Mouse (Mus musculus) left cerebral cortex, postnatal 36 days (tissue): ENCODE data around the gene Htr1f. TPM values are rescaled to one million over a fixed set of nuclear protein-coding genes. Genes with fewer than 3 reads are reported as not detected.
"Not testable (repeated sequence)": the region's sequence is repeated elsewhere in the genome, so short reads cannot be mapped to it uniquely, and the experiment has no call there.

Experiments used
- DNase-seq, 2 experiments: peaks; one replicate each; pipeline ENCODE4 v3.0.0; 2021 to 2022; ENCODE audit warnings: low spot score in 2 of 2, mixed read lengths in 1 of 2
- intact Hi-C: fragments of 180-260 bp; cut with DNase I; formaldehyde crosslinking; loops from one replicate; pipeline ENCODE4 v1.15.1; 2025
- total RNA-seq, 2 experiments: library from RNA; stranded (reverse); gene quantifications; 2 replicates each; pipeline ENCODE4 v1.2.3; 2021

Htr1f gene
- 1 to 10 TPM; 6.7 to 7.5 TPM for total RNA-seq

DNA sequence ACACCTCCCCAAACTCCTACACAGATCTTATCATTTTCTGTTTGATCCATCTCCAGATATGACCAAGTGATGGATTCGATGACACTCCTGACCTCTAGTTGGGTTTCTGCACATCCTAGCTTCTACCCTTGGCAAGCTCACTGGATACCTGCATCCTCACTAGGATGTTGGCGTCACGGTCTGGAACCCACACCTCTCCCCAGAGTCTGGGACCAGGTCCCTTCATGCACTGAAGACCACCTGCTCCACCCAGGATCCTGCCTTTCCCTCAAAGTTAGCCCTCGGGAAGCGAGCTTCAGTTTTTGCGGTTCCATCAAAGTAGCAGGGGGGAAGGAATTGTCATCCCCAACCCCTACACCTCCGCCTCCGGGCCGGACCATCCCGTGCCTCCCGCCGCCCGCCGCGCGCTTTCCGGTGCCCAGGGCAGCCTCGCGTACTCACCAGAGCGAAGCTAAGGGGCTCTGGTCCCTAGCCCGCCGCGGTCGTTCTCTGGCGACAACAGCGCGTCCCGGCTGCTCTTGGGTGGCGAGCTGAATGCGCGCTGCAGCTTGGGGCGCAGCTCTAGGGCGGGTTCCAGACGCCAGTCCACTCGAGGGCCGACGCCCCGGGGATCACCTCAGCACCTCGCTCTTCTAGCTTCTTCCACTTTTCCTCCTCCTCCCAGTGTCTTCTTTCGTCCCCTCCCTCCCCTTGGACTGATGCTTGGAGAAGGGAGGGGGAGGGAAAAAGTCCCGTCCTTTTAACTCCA is at the start of gene Htr1f:
Gene Htr1f (minus strand): TSS at position 671 of the 748 bp plus-strand sequence.
- peak in 1 of 2 experiments; percentile 17 for DNase-seq
- intact Hi-C loops, result no loop called here

DNA sequence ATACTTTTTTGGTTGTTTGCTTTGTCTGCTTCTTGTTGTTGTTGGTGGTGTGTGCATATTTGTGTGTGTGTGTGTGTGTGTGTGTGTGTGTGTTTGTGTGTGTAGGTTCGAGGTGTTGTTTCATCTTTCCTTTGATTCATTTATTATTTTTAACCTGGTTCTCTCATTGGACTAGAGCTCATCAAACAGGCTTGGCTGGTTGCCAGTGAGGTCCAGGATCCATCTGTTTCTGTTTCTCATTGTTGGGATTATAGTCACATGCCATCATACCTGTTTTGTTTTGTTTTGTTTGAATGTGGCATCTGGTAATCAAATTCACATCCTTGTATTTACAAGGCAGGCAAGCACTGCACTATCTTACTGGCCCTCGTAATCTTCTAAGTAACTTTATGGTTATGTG is 34.1 kb upstream of the Htr1f start:
- no peak for DNase-seq
- intact Hi-C loops, result no loop called here

DNA sequence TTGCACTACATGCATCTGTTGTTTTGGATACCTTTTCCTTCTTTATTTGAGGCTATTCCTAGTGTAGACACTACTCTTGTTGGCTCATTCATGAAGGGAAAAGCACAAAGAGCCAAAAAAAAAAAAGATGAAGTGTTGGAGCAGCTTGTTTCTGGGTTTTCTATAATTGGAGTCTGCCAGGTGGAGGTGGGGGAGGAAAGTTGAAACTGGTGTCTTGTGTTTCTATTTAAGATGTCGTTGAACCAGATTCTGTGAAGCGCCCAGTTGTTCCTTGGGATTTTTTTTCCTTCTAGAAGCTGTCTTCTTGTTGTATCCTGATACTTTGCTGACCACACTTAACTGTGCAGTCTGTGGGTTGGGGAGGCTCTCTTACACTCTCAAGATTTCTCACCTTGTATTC is 23.7 kb upstream of the Htr1f start:
- DNase-seq, result peak; percentile 36 to 41
- intact Hi-C loops, result no loop called here

DNA sequence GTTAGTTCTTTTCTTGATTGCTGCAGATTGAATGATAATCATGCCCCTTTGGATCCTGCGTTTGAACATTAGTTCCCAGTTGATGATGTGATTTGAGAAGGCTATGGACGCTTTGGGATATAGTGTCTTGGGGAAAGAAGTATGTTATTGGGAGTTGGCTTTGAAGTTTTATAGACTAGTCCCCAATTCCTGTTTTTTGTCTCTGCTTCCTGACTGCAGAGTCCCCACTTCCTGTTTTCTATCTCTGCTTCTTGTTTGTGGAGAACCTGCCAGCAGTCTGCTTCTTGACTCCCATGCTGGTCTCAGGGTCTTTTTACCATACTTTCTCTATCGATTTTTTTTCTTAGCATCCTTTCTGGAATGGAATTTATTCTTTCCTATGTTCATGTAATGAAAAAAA is 22.2 kb upstream of the Htr1f start:
- no peak for DNase-seq
- intact Hi-C loops, result no loop called here

DNA sequence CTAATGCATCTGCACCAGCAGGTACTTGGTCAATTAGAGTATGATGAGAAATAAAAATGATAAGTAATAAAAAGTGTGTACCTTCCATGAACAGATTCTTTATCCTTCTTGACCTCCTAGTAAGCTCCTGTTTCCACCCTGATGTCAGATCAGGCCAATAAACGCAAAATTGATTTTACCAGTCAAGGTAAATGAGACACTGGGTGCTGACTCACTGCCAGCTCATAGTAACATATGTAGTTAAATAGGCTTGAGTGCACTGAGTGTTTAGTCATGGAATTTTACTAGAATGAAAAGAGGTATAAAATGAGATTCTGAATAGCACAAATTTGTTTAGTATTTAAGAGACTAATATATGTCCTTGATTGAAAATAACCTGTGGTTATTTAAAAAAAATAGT is 6.6 kb upstream of the Htr1f start:
- no peak for DNase-seq
- intact Hi-C loops, result no loop called here

DNA sequence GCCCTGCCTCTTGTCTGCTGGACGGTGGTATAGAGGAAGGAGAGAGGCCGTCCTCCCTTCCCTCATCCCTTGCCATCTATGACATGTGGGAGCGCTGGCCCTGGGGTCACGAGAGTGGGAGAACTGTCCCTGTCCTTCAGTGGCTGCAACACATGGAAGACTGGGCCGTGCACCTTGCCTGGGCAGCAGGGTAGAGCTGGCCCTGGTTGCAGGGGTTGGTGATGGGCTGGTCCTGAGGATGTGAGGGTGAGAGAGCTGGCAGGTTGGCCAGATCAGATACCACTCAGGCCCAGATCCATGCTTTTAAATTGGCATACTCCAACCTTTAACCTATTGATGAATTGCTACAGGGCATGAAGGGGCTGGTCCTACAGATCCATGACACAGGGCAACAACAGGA is 12.1 kb downstream of the Htr1f start:
- no peak for DNase-seq
- intact Hi-C loops, result no loop called here

DNA sequence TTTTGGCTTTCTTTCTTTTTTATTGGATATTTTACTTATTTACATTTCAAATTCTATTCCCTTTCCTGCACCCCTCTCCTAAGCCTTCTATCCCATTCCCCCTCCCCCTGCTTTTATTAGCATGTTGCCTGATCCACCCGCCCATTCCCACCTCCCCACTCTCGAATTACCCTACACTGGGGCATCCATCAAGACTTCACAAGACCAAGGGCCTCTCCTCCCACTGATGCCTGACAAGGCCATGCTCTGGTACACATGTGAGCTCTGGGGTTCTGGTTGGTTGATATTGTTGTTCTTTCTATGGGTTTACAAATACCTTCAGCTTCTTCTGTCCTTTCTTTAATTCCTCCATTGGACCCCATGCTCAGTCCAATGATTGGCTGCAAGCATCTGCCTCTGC is 22.2 kb downstream of the Htr1f start:
- no peak for DNase-seq
- intact Hi-C loops, result no loop called here

DNA sequence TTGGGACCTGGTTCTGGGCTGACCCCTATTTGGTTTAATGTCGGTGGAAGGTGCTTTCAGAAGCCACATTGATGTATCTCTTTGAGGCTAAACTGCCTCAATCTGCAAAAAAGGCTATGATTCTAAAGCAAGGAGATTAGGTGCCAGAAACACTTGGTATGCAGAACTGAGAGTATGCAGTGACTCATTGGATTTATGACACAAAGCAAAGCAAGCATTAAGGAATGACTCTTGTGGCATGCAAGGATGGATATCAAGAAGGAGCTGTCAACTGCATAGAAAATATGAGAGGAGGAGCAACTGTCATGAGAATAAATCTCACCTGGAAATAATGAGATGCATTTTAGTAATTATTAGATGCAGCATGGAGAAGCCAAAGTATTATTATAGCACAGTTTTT is 35.8 kb downstream of the Htr1f start:
- DNase-seq, result no peak

DNA sequence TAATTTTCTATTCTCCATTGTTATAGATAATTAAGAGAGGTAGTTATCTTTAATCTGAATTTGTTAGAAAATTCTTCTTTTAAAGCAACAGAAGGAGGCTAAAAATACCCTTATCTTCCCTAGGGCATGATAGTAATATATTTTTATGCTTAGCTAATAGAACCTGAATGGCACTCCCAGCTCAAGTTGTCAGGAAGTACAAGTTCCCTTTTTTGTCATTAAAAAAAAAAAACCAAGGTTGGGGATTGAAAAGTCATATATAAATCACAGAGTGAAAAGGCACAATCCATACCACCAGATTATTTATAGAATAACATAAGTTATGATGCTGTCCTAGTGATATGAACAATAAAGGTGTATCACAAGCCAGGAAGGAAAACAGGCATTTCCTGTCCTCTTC is 39.4 kb downstream of the Htr1f start:
- DNase-seq, result no peak
- intact Hi-C loops, result no loop called here

More for the DNA sequence above, 35.8 kb downstream of the Htr1f start:
- intact Hi-C loops, result no loop called here

DNA sequence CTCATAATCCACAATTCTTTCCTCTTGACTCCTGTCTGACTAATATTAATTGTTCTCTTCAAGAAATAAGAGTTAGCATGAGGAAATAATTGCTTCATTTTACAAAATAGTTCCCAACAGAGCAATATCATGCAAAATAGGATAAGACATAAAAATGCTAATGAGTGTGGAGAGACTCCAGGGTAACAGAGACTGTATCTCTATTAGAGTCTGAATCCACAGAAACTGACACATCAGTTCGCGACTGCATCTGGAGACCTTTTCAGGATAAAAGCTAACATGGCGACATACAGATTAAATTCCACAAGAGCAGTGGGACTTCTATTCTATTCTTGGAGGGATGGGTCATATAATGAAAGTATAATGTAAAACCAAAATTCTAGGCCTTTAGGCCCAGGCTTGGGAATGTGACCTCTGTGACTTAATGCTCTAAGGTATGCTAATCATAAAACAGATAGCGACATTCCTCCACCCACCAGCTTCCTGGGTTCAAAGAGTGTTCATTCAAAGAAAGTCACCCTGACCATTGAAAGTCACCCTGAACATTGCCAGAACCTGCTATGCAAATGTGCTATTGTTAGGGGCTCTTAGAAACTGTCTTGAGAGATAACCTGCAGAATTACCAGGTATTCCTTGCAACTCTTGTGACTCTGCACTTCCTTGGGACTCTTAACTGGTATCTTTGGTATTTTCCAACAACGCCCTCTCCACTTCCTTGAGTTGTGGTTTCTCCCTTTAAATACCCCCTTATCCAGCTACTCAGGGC is 67.8 kb downstream of the Htr1f start:
- intact Hi-C loops, DNase-seq: not testable (repeated sequence)

DNA sequence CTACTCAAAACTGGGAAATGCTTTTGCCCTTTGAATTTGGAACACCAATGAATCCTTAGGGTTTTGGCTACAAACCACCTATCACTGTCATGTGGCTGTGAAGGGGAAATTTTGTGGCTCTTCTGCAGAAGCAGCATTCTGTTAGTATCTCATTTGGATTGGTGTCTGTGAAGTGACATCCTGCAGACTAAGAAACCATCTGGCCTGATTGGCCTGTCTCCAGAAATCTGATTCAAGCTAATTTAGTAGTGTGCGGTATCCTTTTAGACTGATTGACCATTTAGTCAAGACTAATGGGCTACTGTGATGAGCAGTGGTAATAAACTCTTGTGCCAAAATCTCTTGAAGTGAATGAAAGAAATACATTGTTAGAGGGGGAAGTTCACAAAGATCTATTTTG is 76.0 kb downstream of the Htr1f start:
- DNase-seq, result peak; percentile 6 to 38
- intact Hi-C loops, result no loop called here

DNA sequence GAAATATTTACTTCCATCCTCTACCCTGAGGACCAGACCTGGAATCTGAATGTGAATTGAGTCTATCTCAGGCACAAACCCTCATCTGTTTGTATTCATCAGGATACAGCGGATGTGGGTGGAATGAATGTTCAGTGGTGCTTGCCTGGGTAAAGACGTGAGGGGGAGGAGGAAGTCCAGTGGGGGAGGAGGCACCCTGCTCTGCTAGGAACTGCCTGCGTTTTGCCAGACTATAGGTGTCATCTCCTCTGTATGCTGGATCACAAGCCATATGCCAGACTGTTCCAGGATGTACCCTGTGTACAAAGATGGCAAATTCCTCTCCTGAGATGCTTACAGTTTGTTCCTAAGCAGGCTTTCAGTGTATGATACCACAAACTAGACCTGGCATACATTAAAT is 83.3 kb downstream of the Htr1f start:
- peak; percentile 17 to 40 for DNase-seq

DNA sequence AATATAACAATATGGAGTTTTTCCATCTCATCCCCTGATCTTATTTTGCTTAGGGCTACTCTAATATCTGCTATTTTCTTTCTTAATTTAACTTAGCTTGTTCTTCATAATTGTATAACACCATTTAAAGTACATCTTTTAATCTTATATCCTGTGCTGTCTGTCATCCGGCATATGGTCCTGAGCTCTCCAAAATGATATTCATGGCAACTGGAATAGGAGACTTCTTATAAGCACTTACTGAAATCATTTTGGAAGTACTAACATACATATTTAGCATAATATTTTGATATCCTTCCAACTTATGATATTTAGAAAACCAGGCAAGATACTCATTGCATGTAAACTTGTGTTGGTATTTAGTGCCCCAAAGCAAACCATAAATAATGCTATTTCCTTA is 86.9 kb downstream of the Htr1f start:
- intact Hi-C loops, result no loop called here

More for the DNA sequence above, 83.3 kb downstream of the Htr1f start:
- intact Hi-C loops, result no loop called here

DNA sequence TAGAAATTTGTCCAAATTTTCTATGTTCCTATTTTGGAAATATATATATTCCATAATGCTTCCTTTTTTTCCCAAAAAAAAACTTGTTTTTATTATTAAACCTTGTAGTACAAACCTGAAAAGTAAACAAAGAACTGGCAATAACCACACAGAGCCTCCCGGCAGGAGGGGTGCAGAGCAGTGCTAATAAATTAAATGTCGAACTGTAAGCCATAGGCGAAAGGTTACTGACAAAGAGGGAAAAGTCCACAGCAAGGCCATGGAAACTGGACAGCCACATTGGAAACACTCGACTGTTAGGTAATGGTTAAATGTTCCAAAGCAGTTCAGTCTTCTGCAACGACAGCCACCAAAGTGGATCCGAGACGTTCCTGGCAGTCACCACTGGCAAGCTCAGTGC is 87.5 kb downstream of the Htr1f start:
- intact Hi-C loops, result no loop called here
- no peak for DNase-seq

More for the DNA sequence above, 86.9 kb downstream of the Htr1f start:
- DNase-seq, result no peak

DNA sequence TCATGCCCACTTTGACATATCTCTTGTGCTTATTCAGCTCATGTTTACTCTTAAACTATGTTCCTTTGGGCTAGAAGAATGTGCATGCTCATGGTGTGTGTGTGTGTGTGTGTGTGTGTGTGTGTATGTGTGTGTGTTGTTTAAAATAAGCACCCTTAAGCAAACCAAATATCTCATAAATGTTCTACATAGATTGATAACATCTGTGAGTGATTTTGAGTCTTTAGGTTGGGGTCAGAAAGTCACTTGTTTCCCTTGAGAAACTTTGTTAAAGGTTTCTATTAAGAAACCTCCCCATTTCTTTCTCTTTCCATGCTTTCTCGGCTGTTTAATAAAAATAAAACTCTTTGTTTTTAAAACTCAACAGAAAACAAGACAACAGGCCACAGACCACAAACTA is 88.1 kb downstream of the Htr1f start:
- DNase-seq, result no peak

DNA sequence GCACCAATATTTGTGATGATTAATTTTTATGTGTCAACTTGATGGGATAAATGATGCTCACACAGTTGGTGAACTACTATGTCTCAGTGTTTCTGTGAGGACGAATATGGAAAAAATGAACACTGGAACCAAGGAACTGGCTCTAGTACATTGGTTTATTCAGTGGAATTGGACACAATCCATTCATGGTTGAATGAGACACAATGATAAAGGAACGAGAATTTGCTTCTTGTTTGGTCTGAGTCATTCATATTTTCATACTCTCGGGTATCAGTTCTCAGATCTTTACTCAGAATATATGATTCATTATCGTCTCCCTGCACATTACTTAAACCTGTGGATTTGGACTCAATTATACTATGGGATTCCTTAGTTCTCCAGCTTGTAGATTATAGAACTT is 90.4 kb downstream of the Htr1f start:
- intact Hi-C loops, result no loop called here

More for the DNA sequence above, 88.1 kb downstream of the Htr1f start:
- intact Hi-C loops, result no loop called here

DNA sequence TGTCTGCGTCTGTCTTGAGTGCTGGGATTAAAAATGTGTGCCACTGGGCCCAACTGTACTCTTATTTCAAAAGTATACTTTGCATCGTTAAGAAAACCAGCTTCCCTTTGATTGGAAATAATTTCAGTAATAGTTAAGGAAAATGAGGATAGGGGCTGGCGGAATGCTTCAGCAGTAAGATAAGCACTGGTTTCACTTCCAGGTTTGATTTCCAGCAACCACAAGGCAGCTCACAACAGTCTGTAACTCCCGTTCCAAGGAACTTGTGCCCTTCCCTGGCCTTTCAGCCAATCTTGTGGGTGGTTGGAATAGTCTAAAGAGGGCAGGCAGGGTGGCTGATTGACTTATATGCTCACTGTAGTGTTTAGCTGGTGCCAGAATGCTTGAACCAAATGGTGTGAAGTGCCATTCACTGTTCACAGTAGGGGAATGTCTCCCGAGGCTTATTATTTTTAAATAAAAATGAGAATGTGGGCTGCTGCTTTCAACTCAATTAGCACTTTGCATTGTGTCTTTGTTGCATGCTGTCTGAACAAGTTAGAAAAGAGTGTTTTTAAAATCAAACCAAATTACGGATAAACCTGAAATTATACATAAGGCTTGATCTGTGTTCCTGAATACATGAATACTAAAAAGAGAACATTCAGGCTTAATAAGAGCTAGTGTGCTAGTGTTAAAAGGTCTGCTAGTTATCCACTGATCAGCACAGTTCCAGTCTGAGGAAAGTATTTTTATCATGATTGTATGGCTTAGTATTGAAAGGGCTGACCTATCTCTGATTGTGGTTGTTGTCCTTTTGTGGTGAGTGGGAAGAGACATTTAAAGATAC is 103.4 kb downstream of the Htr1f start:
- no peak for DNase-seq
- intact Hi-C loops, result no loop called here

More for the DNA sequence above, 90.4 kb downstream of the Htr1f start:
- no peak for DNase-seq

DNA sequence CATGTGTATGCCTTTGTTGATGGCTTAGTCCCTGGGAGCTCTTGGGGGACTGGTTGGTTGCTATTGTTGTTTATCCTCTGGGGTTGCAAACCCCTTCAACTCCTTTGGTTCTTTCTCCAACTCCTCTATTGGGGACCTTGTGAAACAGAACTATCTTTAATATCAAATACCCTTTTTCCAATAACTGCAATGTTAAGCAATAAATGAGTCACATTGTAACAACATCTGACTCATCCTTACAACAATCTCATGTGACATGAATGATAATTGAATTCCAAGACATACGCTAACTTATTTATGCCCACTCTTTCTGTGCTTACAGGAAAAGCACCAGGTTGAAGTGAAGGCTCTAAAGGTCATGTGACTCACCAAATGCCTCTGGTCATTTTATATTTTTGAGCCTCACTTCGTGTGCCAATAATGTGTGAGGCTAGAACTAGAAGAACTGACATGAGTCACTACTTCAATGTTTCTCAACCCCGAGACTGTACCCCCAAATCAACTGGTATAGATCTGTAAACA is 116.3 kb downstream of the Htr1f start:
- no peak for DNase-seq
- intact Hi-C loops, result no loop called here

DNA sequence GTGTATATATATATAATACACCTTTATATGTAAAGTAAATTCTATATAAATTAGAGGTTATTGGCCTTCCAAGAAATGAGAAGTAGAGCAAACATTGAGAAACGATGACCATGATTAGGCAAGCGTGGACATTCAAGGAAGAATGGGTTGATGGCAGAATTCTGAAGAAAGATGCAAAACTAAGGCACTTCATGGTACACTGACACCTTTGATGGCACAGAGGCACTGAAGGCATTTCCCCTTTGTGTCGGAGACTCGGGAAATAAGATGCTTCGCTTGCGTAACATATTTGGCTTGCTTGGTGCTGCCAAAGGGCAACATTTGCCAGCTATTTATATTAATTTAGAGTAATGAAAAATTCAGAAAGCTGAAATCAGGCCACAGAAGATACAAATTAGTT is 118.1 kb downstream of the Htr1f start:
- intact Hi-C loops, result no loop called here
- DNase-seq, result no peak

DNA sequence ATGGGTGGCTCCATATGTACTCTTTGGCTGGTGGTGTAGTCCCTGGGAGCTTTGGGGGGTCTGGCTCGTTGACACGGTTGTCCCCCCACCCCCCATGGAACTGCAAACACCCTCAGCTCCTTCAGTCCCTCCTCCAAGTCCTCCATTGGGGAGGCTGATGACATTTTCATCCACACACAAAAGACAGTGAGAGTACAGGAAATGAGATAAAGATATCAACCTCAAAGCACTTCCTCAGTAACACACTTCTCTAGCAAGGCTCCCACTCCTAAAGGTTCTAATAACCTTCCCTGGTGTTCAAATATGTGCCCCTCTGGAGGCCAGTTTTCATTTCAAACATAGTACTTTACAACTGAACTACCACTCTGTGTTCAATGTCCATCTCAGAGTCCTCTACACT is 118.6 kb downstream of the Htr1f start:
- intact Hi-C loops, result no loop called here
- no peak for DNase-seq
